Mouse (Mus musculus) midbrain, embryonic 14.5 days (tissue): ENCODE data around the gene St7. TPM values are rescaled to one million over a fixed set of nuclear protein-coding genes. Genes with fewer than 3 reads are reported as not detected.

Experiments used
- ATAC-seq: fragments of 200-750 bp; cut with Nextera tagmentation; 2 replicates; pipeline ENCODE4 v1.8.0; 2017; ENCODE audit warnings: moderate number of reproducible peaks, moderate library complexity; ENCODE audit not compliant: low FRiP score, low TSS enrichment
- DNase-seq: peaks from one replicate; pipeline ENCODE4 v3.0.0-alpha.2; 2015
- H3K27ac ChIP-seq: fragments of 300-500 bp; sonication (generic); replicated peaks from 2 replicates; pipeline ENCODE4 v1.5.1; 2014; ENCODE audit warnings: mild to moderate bottlenecking, low read depth, low read length, moderate library complexity
- H3K27me3 ChIP-seq: fragments of 300-500 bp; sonication (generic); 2 replicates; pipeline ENCODE4 v1.6.1; 2014; ENCODE audit warnings: low read length, control low read depth, mixed read lengths; ENCODE audit not compliant: control insufficient read depth, insufficient read depth
- H3K36me3 ChIP-seq: fragments of 300-500 bp; sonication (generic); 2 replicates; pipeline ENCODE4 v1.6.1; 2014; ENCODE audit warnings: low read length, control low read depth; ENCODE audit not compliant: control insufficient read depth, insufficient read depth
- H3K4me1 ChIP-seq: fragments of 300-500 bp; sonication (generic); 2 replicates; pipeline ENCODE4 v1.6.1; 2014; ENCODE audit warnings: mild to moderate bottlenecking, antibody characterized with exemption, low read length, control low read depth; ENCODE audit not compliant: control insufficient read depth, insufficient read depth
- H3K4me2 ChIP-seq: fragments of 300-500 bp; sonication (generic); 2 replicates; pipeline ENCODE4 v1.6.1; 2014; ENCODE audit warnings: mild to moderate bottlenecking, low read length, moderate library complexity
- H3K4me3 ChIP-seq: fragments of 300-500 bp; sonication (generic); replicated peaks from 2 replicates; pipeline ENCODE4 v1.5.1; 2014; ENCODE audit warnings: low read depth, low read length
- H3K9ac ChIP-seq: fragments of 300-500 bp; sonication (generic); replicated peaks from 2 replicates; pipeline ENCODE4 v1.6.1; 2014; ENCODE audit warnings: mild to moderate bottlenecking, low read length, moderate library complexity
- H3K9me3 ChIP-seq: fragments of 300-500 bp; sonication (generic); 2 replicates; pipeline ENCODE4 v1.6.1; 2016; ENCODE audit warnings: low read length, control low read depth, mixed read lengths; ENCODE audit not compliant: control insufficient read depth
- WGBS: fragments of 180-500 bp; shearing (Covaris S2); extraction: QIAGEN DNeasy Blood & Tissue Kit; methylation state at CpG from one replicate; pipeline ENCODE4 v1.1.7; 2014; 5-methylcytosine and 5-hydroxymethylcytosine counted together
- polyA plus RNA-seq: library from polyadenylated mRNA; unstranded; fragments of >200 nt; fragmentation: Nextera tagmentation; extraction: Ambion mirVana; gene quantifications from 2 replicates; pipeline ENCODE4 v1.2.1, GENCODE M21; 2014

St7 gene
- 61.4 TPM in 2 replicates for polyA plus RNA-seq

- 84% methylated on average over 7 of the region's 7 CpGs for WGBS
- no peak for ATAC-seq
- H3K4me1 ChIP-seq = no peaks in the 10 kb centered on the region; the same call in 1 of the 2 replicates
- H3K27ac ChIP-seq = peak within 1 kb of the TSS; percentile 57; the same call in 1 of the 2 replicates
- DNase-seq = no peak
- H3K9ac ChIP-seq = peak within 1 kb of the TSS; percentile 63
- H3K4me3 ChIP-seq = peak within 1 kb of the TSS; percentile 73
- no peaks in the 10 kb centered on the region for H3K36me3 ChIP-seq
- no peaks in the 10 kb centered on the region for H3K9me3 ChIP-seq
- no peaks in the 10 kb centered on the region for H3K27me3 ChIP-seq
- peak within 1 kb of the TSS; percentile 94 for H3K4me2 ChIP-seq
Observed at GRCm38 (mm10) chr6:17692647-17693046, at the start of gene St7. Gene St7, plus strand, starts transcription at chr6:17692933.

GRCm38 (mm10) chr6:17646107-17646506 lies 46.6 kb upstream of the St7 start:
- H3K9me3 ChIP-seq = no peaks in the 10 kb centered on the region
- peaks cover 18% of the 10 kb centered on the region for H3K36me3 ChIP-seq
- ATAC-seq = no peak
- H3K4me3 ChIP-seq = no peak overlapping the region
- no peak overlapping the region for H3K4me2 ChIP-seq
- DNase-seq = no peak
- no peaks in the 10 kb centered on the region for H3K27me3 ChIP-seq
- no peak overlapping the region for H3K27ac ChIP-seq
- H3K9ac ChIP-seq = no peak overlapping the region
- no peaks in the 10 kb centered on the region for H3K4me1 ChIP-seq
- 87% methylated on average over 3 of the region's 3 CpGs for WGBS

- Histone ChIP-seq H3K9me3 (no peaks in the 10 kb centered on the region), H3K27me3 (no peaks in the 10 kb centered on the region), H3K4me2 (no peak overlapping the region), H3K4me1 (no peaks in the 10 kb centered on the region), H3K4me3 (no peak overlapping the region), H3K27ac (no peak overlapping the region), H3K36me3 (peaks cover 39% of the 10 kb centered on the region), H3K9ac (no peak overlapping the region)
- ATAC-seq (no peak), DNase-seq (no peak)
- 98% methylated on average over 2 of the region's 2 CpGs for WGBS
Observed at GRCm38 (mm10) chr6:17652132-17652531, 40.6 kb upstream of the St7 start.

- H3K4me3 ChIP-seq = no peak overlapping the region
- H3K4me1 ChIP-seq = no peaks in the 10 kb centered on the region
- H3K4me2 ChIP-seq = no peak overlapping the region
- no peak overlapping the region for H3K9ac ChIP-seq
- 92% methylated on average over 2 of the region's 2 CpGs for WGBS
- ATAC-seq (no peak), DNase-seq (no peak)
- no peak overlapping the region for H3K27ac ChIP-seq
- no peaks in the 10 kb centered on the region for H3K9me3 ChIP-seq
- H3K36me3 ChIP-seq = peaks cover 33% of the 10 kb centered on the region
- no peaks in the 10 kb centered on the region for H3K27me3 ChIP-seq
Observed at GRCm38 (mm10) chr6:17655080-17655479, 37.7 kb upstream of the St7 start.

GRCm38 (mm10) chr6:17657308-17657707 lies 35.4 kb upstream of the St7 start:
- DNase-seq (no peak), ATAC-seq (no peak)
- no peak overlapping the region for H3K4me2 ChIP-seq
- H3K4me1 ChIP-seq = no peaks in the 10 kb centered on the region
- H3K27me3 ChIP-seq = no peaks in the 10 kb centered on the region
- no peaks in the 10 kb centered on the region for H3K9me3 ChIP-seq
- 85% methylated on average over 1 of the region's 1 CpGs for WGBS
- no peak overlapping the region for H3K4me3 ChIP-seq
- no peak overlapping the region for H3K27ac ChIP-seq
- H3K9ac ChIP-seq = no peak overlapping the region
- H3K36me3 ChIP-seq = peaks cover 45% of the 10 kb centered on the region

GRCm38 (mm10) chr6:17665348-17665747 lies 27.4 kb upstream of the St7 start:
- WGBS = 95% methylated on average over 7 of the region's 7 CpGs
- Histone ChIP-seq H3K27me3 (no peaks in the 10 kb centered on the region), H3K4me2 (no peak overlapping the region), H3K9me3 (no peaks in the 10 kb centered on the region), H3K4me1 (no peaks in the 10 kb centered on the region), H3K4me3 (no peak overlapping the region), H3K36me3 (peaks cover 69% of the 10 kb centered on the region), H3K27ac (no peak overlapping the region), H3K9ac (no peak overlapping the region)
- ATAC-seq = no peak
- DNase-seq = no peak

- no peaks in the 10 kb centered on the region for H3K4me1 ChIP-seq
- H3K36me3 ChIP-seq = peaks cover 65% of the 10 kb centered on the region
- no peaks in the 10 kb centered on the region for H3K9me3 ChIP-seq
- no peak overlapping the region for H3K4me3 ChIP-seq
- no peaks in the 10 kb centered on the region for H3K27me3 ChIP-seq
- no peak overlapping the region for H3K27ac ChIP-seq
- no peak overlapping the region for H3K4me2 ChIP-seq
- DNase-seq = no peak
- ATAC-seq = no peak
- H3K9ac ChIP-seq = no peak overlapping the region
Observed at GRCm38 (mm10) chr6:17666024-17666423, 26.7 kb upstream of the St7 start.

- no peak for ATAC-seq
- Histone ChIP-seq H3K27me3 (no peaks in the 10 kb centered on the region), H3K9me3 (no peaks in the 10 kb centered on the region), H3K9ac (no peak overlapping the region), H3K4me3 (no peak overlapping the region), H3K27ac (no peak overlapping the region), H3K4me2 (no peak overlapping the region), H3K36me3 (peaks cover 48% of the 10 kb centered on the region), H3K4me1 (no peaks in the 10 kb centered on the region)
- no peak for DNase-seq
- 94% methylated on average over 3 of the region's 3 CpGs for WGBS
Observed at GRCm38 (mm10) chr6:17667813-17668212, 24.9 kb upstream of the St7 start.

- no peaks in the 10 kb centered on the region for H3K27me3 ChIP-seq
- no peaks in the 10 kb centered on the region for H3K4me1 ChIP-seq
- H3K4me2 ChIP-seq = no peak overlapping the region
- no peak overlapping the region for H3K4me3 ChIP-seq
- H3K9me3 ChIP-seq = no peaks in the 10 kb centered on the region
- peaks cover 43% of the 10 kb centered on the region for H3K36me3 ChIP-seq
- H3K9ac ChIP-seq = no peak overlapping the region
- DNase-seq (no peak), ATAC-seq (no peak)
- no peak overlapping the region for H3K27ac ChIP-seq
- WGBS = 98% methylated on average over 12 of the region's 12 CpGs
Observed at GRCm38 (mm10) chr6:17668334-17668733, 24.4 kb upstream of the St7 start.
